Mouse (Mus musculus) megakaryocyte, embryonic 14.5 days (primary cell): ENCODE measurements around the gene Slc26a11.

ENCODE experiments used
- FLI1 ChIP-seq: IDR thresholded peaks from 2 replicates; pipeline ENCODE4 v1.6.1; 2012; ENCODE audit warnings: low read length, inconsistent platforms, mixed read lengths
- GATA1 ChIP-seq: IDR thresholded peaks from 3 replicates; pipeline ENCODE4 v1.6.1; 2012; ENCODE audit warnings: mixed read lengths, low read length, inconsistent platforms, borderline replicate concordance

DNA sequence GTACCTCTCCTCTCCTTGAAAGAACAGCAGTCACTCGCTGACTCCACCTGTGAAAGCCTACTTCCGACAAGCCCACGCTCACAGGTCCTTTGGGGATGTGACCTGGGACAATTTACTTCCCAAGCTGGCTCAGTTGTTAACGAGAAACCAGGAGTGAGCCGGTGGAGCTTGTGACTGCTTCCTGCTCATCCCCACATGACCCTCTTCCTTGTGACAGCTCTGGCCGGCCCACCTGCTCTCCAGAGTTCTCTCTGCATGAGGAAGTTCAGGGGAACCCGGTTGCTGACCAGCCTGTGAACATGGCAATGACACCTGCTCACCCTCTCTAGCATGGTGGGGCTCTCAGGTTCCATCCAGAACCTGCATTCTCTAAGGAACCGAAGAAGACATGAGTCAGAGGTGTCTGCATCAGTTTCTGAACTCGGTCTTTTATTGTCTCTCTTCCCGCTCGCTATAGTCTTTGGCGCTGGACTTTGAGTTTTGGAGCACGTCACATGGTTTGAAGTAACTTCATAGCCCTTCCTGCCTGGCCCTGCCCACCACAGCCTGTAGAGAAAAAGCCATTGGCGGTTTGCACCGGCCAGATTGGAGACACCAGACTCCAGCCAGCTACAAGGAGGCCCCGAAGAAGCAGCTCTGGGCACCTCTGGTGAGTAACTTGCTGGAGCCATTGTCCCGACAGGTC, 41.0 kb upstream of the Slc26a11 start:
- no peak for TF ChIP-seq GATA1
- no peak for TF ChIP-seq FLI1
